Mouse (Mus musculus): Measurements from ENCODE around the gene Tshz2. TPM values are rescaled to one million over a fixed set of nuclear protein-coding genes. Genes with fewer than 3 reads are reported as not detected.

The Tshz2 gene
- total RNA-seq, 2 experiments from 2014 or later = not detected

GRCm38 (mm10) chr2:170055413-170055812 is 422.6 kb downstream of the Tshz2 start:
- peak; percentile 71; the same call in 1 of the 2 replicates for ATAC-seq (replicated peaks; ENCODE audit: low FRiP score, poor library complexity, severe bottlenecking)

- no peak for ATAC-seq (replicated peaks; ENCODE audit: low FRiP score, poor library complexity, severe bottlenecking)
Measured at GRCm38 (mm10) chr2:170058774-170059173, 426.0 kb downstream of the Tshz2 start.

GRCm38 (mm10) chr2:170060066-170060465 is 427.3 kb downstream of the Tshz2 start:
- ATAC-seq (replicated peaks; ENCODE audit: low FRiP score, poor library complexity, severe bottlenecking) = no peak

- no peak for ATAC-seq (replicated peaks; ENCODE audit: low FRiP score, poor library complexity, severe bottlenecking)
Measured at GRCm38 (mm10) chr2:170062378-170062777, 429.6 kb downstream of the Tshz2 start.

- no peak for ATAC-seq (replicated peaks; ENCODE audit: low FRiP score, poor library complexity, severe bottlenecking)
Measured at GRCm38 (mm10) chr2:170069976-170070375, 437.2 kb downstream of the Tshz2 start.

- no peak for ATAC-seq (replicated peaks; ENCODE audit: low FRiP score, poor library complexity, severe bottlenecking)
Measured at GRCm38 (mm10) chr2:170070641-170071241, 437.9 kb downstream of the Tshz2 start.

- no peak for ATAC-seq (replicated peaks; ENCODE audit: low FRiP score, poor library complexity, severe bottlenecking)
Measured at GRCm38 (mm10) chr2:170076941-170077490, 444.2 kb downstream of the Tshz2 start.

GRCm38 (mm10) chr2:170078041-170078440 is 445.2 kb downstream of the Tshz2 start:
- ATAC-seq (replicated peaks; ENCODE audit: low FRiP score, poor library complexity, severe bottlenecking) = no peak

- ATAC-seq (replicated peaks; ENCODE audit: low FRiP score, poor library complexity, severe bottlenecking) = no peak
Measured at GRCm38 (mm10) chr2:170078442-170079017, 445.7 kb downstream of the Tshz2 start.

- no peak for ATAC-seq (replicated peaks; ENCODE audit: low FRiP score, poor library complexity, severe bottlenecking)
Measured at GRCm38 (mm10) chr2:170091563-170092443, 459.0 kb downstream of the Tshz2 start.

GRCm38 (mm10) chr2:170094220-170094619 is 461.4 kb downstream of the Tshz2 start:
- no peak for ATAC-seq (replicated peaks; ENCODE audit: low FRiP score, poor library complexity, severe bottlenecking)

- ATAC-seq (replicated peaks; ENCODE audit: low FRiP score, poor library complexity, severe bottlenecking) = no peak
Measured at GRCm38 (mm10) chr2:170094871-170095270, 462.1 kb downstream of the Tshz2 start.

GRCm38 (mm10) chr2:170101132-170101531 is 468.3 kb downstream of the Tshz2 start:
- peak; percentile 81 for ATAC-seq (replicated peaks; ENCODE audit: low FRiP score, poor library complexity, severe bottlenecking)

- no peak for ATAC-seq (replicated peaks; ENCODE audit: low FRiP score, poor library complexity, severe bottlenecking)
Measured at GRCm38 (mm10) chr2:170101932-170102331, 469.1 kb downstream of the Tshz2 start.

GRCm38 (mm10) chr2:170103341-170103740 is 470.5 kb downstream of the Tshz2 start:
- no peak for ATAC-seq (replicated peaks; ENCODE audit: low FRiP score, poor library complexity, severe bottlenecking)

- peak; percentile 69 for ATAC-seq (replicated peaks; ENCODE audit: low FRiP score, poor library complexity, severe bottlenecking)
Measured at GRCm38 (mm10) chr2:170103852-170104251, 471.0 kb downstream of the Tshz2 start.

- ATAC-seq (replicated peaks; ENCODE audit: low FRiP score, poor library complexity, severe bottlenecking) = no peak
Measured at GRCm38 (mm10) chr2:170104396-170104795, 471.6 kb downstream of the Tshz2 start.

- ATAC-seq (replicated peaks; ENCODE audit: low FRiP score, poor library complexity, severe bottlenecking) = no peak
Measured at GRCm38 (mm10) chr2:170106000-170106399, 473.2 kb downstream of the Tshz2 start.

- no peak for ATAC-seq (replicated peaks; ENCODE audit: low FRiP score, poor library complexity, severe bottlenecking)
Measured at GRCm38 (mm10) chr2:170107791-170108190, 475.0 kb downstream of the Tshz2 start.

- ATAC-seq (replicated peaks; ENCODE audit: low FRiP score, poor library complexity, severe bottlenecking) = no peak
Measured at GRCm38 (mm10) chr2:170109528-170109927, 476.7 kb downstream of the Tshz2 start.
